Mouse (Mus musculus): ENCODE measurements around the gene Gm10964.

Gene Gm10964

GRCm38 (mm10) chr3:103739329-103739728, at the start of gene Gm10964:
TSS of gene Gm10964 (plus strand) at chr3:103739366.
- no peak for DNase-seq (ENCODE audit: low read depth, low spot score)

- no peak for DNase-seq (ENCODE audit: low read depth, low spot score)
Observed at GRCm38 (mm10) chr3:103690506-103690905, 48.7 kb upstream of the Gm10964 start.

- no peak for DNase-seq (ENCODE audit: low read depth, low spot score)
Observed at GRCm38 (mm10) chr3:103695556-103695955, 43.6 kb upstream of the Gm10964 start.

- no peak for DNase-seq (ENCODE audit: low read depth, low spot score)
Observed at GRCm38 (mm10) chr3:103696388-103696925, 42.7 kb upstream of the Gm10964 start.

GRCm38 (mm10) chr3:103704661-103705060, 34.5 kb upstream of the Gm10964 start:
- DNase-seq (ENCODE audit: low read depth, low spot score) = no peak

- DNase-seq (ENCODE audit: low read depth, low spot score) = no peak
Observed at GRCm38 (mm10) chr3:103705426-103705825, 33.7 kb upstream of the Gm10964 start.

GRCm38 (mm10) chr3:103709470-103710040, 29.6 kb upstream of the Gm10964 start:
- no peak for DNase-seq (ENCODE audit: low read depth, low spot score)

GRCm38 (mm10) chr3:103712196-103712595, 27.0 kb upstream of the Gm10964 start:
- DNase-seq (ENCODE audit: low read depth, low spot score) = no peak

GRCm38 (mm10) chr3:103714236-103714875, 24.8 kb upstream of the Gm10964 start:
- no peak for DNase-seq (ENCODE audit: low read depth, low spot score)

- DNase-seq (ENCODE audit: low read depth, low spot score) = no peak
Observed at GRCm38 (mm10) chr3:103714942-103715341, 24.2 kb upstream of the Gm10964 start.

- no peak for DNase-seq (ENCODE audit: low read depth, low spot score)
Observed at GRCm38 (mm10) chr3:103715762-103716693, 23.1 kb upstream of the Gm10964 start.

GRCm38 (mm10) chr3:103716774-103717760, 22.1 kb upstream of the Gm10964 start:
- DNase-seq (ENCODE audit: low read depth, low spot score) = no peak

- no peak for DNase-seq (ENCODE audit: low read depth, low spot score)
Observed at GRCm38 (mm10) chr3:103718728-103719127, 20.4 kb upstream of the Gm10964 start.

- no peak for DNase-seq (ENCODE audit: low read depth, low spot score)
Observed at GRCm38 (mm10) chr3:103724137-103724536, 15.0 kb upstream of the Gm10964 start.

- no peak for DNase-seq (ENCODE audit: low read depth, low spot score)
Observed at GRCm38 (mm10) chr3:103726642-103727041, 12.5 kb upstream of the Gm10964 start.

GRCm38 (mm10) chr3:103727813-103728326, 11.3 kb upstream of the Gm10964 start:
- DNase-seq (ENCODE audit: low read depth, low spot score) = no peak

GRCm38 (mm10) chr3:103729850-103730249, 9.3 kb upstream of the Gm10964 start:
- DNase-seq (ENCODE audit: low read depth, low spot score) = no peak

GRCm38 (mm10) chr3:103732116-103732515, 7.0 kb upstream of the Gm10964 start:
- no peak for DNase-seq (ENCODE audit: low read depth, low spot score)

- DNase-seq (ENCODE audit: low read depth, low spot score) = no peak
Observed at GRCm38 (mm10) chr3:103733176-103733575, 6.0 kb upstream of the Gm10964 start.

GRCm38 (mm10) chr3:103733799-103734695, 5.1 kb upstream of the Gm10964 start:
- DNase-seq (ENCODE audit: low read depth, low spot score) = no peak

Measured in c-Kit-negative CD71-positive TER-119-positive erythroid progenitor cells, embryonic 14.5 days (primary cell).